Mouse (Mus musculus): ENCODE results near the gene Ldhd. TPM values are rescaled to one million over a fixed set of nuclear protein-coding genes. Genes with fewer than 3 reads are reported as not detected.
A peak's percentile ranks its signal among the peaks of the same experiment; 100 is the strongest.

Gene Ldhd
- total and polyA plus RNA-seq, 3 experiments, result 0.04 TPM; not detected in 2

GRCm38 (mm10) chr8:111595712-111596484 lies 34.3 kb downstream of the Ldhd start (continued):
- TF ChIP-seq GABPA (IDR thresholded peaks at IDR 0.05; ENCODE audit: low read depth, low read length) (peak; percentile 59; the same call in 1 of the 2 replicates), TAL1 (IDR thresholded peaks at IDR 0.05; ENCODE audit: low read length) (peak; percentile 73), UBTF (IDR thresholded peaks at IDR 0.05; ENCODE audit: borderline replicate concordance, insufficient read depth, low read depth, low read length) (no peak), ELF1 (IDR thresholded peaks at IDR 0.05; ENCODE audit: low read depth, low read length) (peak; percentile 81)

- TF ChIP-seq CTCF (IDR thresholded peaks at IDR 0.05 in 2 of 3, conservative IDR thresholded peaks at IDR 0.05 in 1 of 3; ENCODE audit: control insufficient read depth in 1 of 3, insufficient read depth in 1 of 3, low read depth in 2 of 3, low read length in 3 of 3, poor library complexity in 1 of 3, severe bottlenecking in 1 of 3), result no peak
- TF ChIP-seq BHLHE40 (IDR thresholded peaks at IDR 0.05; ENCODE audit: borderline replicate concordance, low read depth, low read length), result no peak
- no peak for TF ChIP-seq NRF1 (IDR thresholded peaks at IDR 0.05; ENCODE audit: insufficient read depth, low read depth, low read length, poor library complexity, severe bottlenecking)
- TF ChIP-seq MXI1 (IDR thresholded peaks at IDR 0.05; ENCODE audit: low read depth, low read length), result no peak
- no peak for TF ChIP-seq NELFE (IDR thresholded peaks at IDR 0.05; ENCODE audit: low read depth, low read length)
- no peak for TF ChIP-seq RAD21 (IDR thresholded peaks at IDR 0.05; ENCODE audit: low read depth, low read length)
- no peak for TF ChIP-seq RCOR1 (IDR thresholded peaks at IDR 0.05; ENCODE audit: low read depth, low read length)
- no peak for TF ChIP-seq MYC (IDR thresholded peaks at IDR 0.05; ENCODE audit: low read depth, low read length)
- TF ChIP-seq POLR2AphosphoS2 (IDR thresholded peaks at IDR 0.05; ENCODE audit: low read length), result no peak
- TF ChIP-seq USF1 (IDR thresholded peaks at IDR 0.05; ENCODE audit: low read depth, low read length), result no peak
- no peak for TF ChIP-seq TAL1 (IDR thresholded peaks at IDR 0.05; ENCODE audit: low read length)
- no peak for TF ChIP-seq ZMIZ1 (IDR thresholded peaks at IDR 0.05; ENCODE audit: low read depth, low read length)
- no peak for TF ChIP-seq MYB (IDR thresholded peaks at IDR 0.05; ENCODE audit: low read depth, low read length)
- no peak for TF ChIP-seq ZKSCAN1 (IDR thresholded peaks at IDR 0.05; ENCODE audit: low read depth, low read length)
- TF ChIP-seq EP300 (IDR thresholded peaks at IDR 0.05; ENCODE audit: low read depth in 1 of 2, low read length in 2 of 2), result no peak
- TF ChIP-seq CHD1 (IDR thresholded peaks at IDR 0.05; ENCODE audit: low read depth, low read length), result no peak
- TF ChIP-seq ZNF384 (IDR thresholded peaks at IDR 0.05; ENCODE audit: low read depth, low read length), result no peak
- TF ChIP-seq MEF2A (IDR thresholded peaks at IDR 0.05; ENCODE audit: extremely low read depth, insufficient replicate concordance, low read depth, low read length, poor library complexity, severe bottlenecking), result no peak
- no peak overlapping the region for H3K9ac ChIP-seq (ENCODE audit: control insufficient read depth, low read depth, low read length, poor library complexity, severe bottlenecking)
- H3K27ac ChIP-seq (ENCODE audit: control insufficient read depth, low read depth, low read length), result peak overlapping the region; percentile 88
- H3K27me3 ChIP-seq (ENCODE audit: control insufficient read depth in 1 of 2, insufficient read depth in 2 of 2, low read length in 2 of 2), result no peaks in the 10 kb centered on the region
- H3K36me3 ChIP-seq (ENCODE audit: control insufficient read depth in 1 of 2, insufficient read depth in 2 of 2, low read length in 2 of 2), result peaks cover 0 to 31% of the 10 kb centered on the region in 2 experiments; a peak in 2 of 4 replicates
- DNase-seq (ENCODE audit: low read depth, low spot score), result no peak
- no peak overlapping the region; a peak in 1 of 4 replicates for H3K4me3 ChIP-seq (ENCODE audit: control insufficient read depth in 1 of 2, insufficient read depth in 1 of 2, low read depth in 2 of 2, low read length in 2 of 2)
- peaks cover 31 to 37% of the 10 kb centered on the region in 2 experiments for H3K4me1 ChIP-seq (ENCODE audit: control insufficient read depth in 1 of 2, insufficient read depth in 2 of 2, low read length in 2 of 2)
- H3K79me2 ChIP-seq (ENCODE audit: control insufficient read depth, insufficient read depth, low read length, poor library complexity), result peaks cover 6% of the 10 kb centered on the region
- H3K9me3 ChIP-seq (replicated peaks; ENCODE audit: insufficient read depth, low read length), result no peaks in the 10 kb centered on the region
These were observed 35.2 kb downstream of the Ldhd start for GRCm38 (mm10) chr8:111594951-111595350.

Measured in MEL (cell line).